Mouse (Mus musculus): Measurements from ENCODE around the gene Fam83e. TPM values are rescaled to one million over a fixed set of nuclear protein-coding genes. Genes with fewer than 3 reads are reported as not detected.

The Fam83e gene
- polyA plus RNA-seq, 1 experiment = not detected

GRCm38 (mm10) chr7:45701072-45701471 is 19.9 kb upstream of the Fam83e start:
- no peak overlapping the region for H3K27ac ChIP-seq (ENCODE audit: insufficient read depth, low read length)
- H3K4me1 ChIP-seq (ENCODE audit: control insufficient read depth, insufficient read depth, low read length) = peaks cover 4% of the 10 kb centered on the region; the same call in 1 of the 2 replicates
- TF ChIP-seq CTCF (IDR thresholded peaks at IDR 0.05; ENCODE audit: borderline replicate concordance, insufficient read depth, low read length) (no peak), POLR2A (IDR thresholded peaks at IDR 0.05; ENCODE audit: low read depth, low read length) (no peak)
- H3K4me3 ChIP-seq (ENCODE audit: insufficient read depth, low read length) = no peak overlapping the region

GRCm38 (mm10) chr7:45701607-45702006 is 19.4 kb upstream of the Fam83e start:
- Histone ChIP-seq H3K27ac (ENCODE audit: insufficient read depth, low read length) (no peak overlapping the region), H3K4me3 (ENCODE audit: insufficient read depth, low read length) (no peak overlapping the region), H3K4me1 (ENCODE audit: control insufficient read depth, insufficient read depth, low read length) (peaks cover 4% of the 10 kb centered on the region; the same call in 1 of the 2 replicates)
- TF ChIP-seq CTCF (IDR thresholded peaks at IDR 0.05; ENCODE audit: borderline replicate concordance, insufficient read depth, low read length) = no peak
- no peak for TF ChIP-seq POLR2A (IDR thresholded peaks at IDR 0.05; ENCODE audit: low read depth, low read length)

- H3K4me1 ChIP-seq (ENCODE audit: control insufficient read depth, insufficient read depth, low read length) = peaks cover 5% of the 10 kb centered on the region; the same call in 1 of the 2 replicates
Measured at GRCm38 (mm10) chr7:45702316-45702715, 18.7 kb upstream of the Fam83e start.

GRCm38 (mm10) chr7:45702809-45703520 is 18.0 kb upstream of the Fam83e start:
- H3K4me3 ChIP-seq (ENCODE audit: insufficient read depth, low read length) = no peak overlapping the region
- H3K27ac ChIP-seq (ENCODE audit: insufficient read depth, low read length) = no peak overlapping the region
- TF ChIP-seq CTCF (IDR thresholded peaks at IDR 0.05; ENCODE audit: borderline replicate concordance, insufficient read depth, low read length) (no peak), POLR2A (IDR thresholded peaks at IDR 0.05; ENCODE audit: low read depth, low read length) (no peak)
- peaks cover 8% of the 10 kb centered on the region for H3K4me1 ChIP-seq (ENCODE audit: control insufficient read depth, insufficient read depth, low read length)

More at GRCm38 (mm10) chr7:45702316-45702715, 18.7 kb upstream of the Fam83e start:
- TF ChIP-seq POLR2A (IDR thresholded peaks at IDR 0.05; ENCODE audit: low read depth, low read length) = no peak
- no peak for TF ChIP-seq CTCF (IDR thresholded peaks at IDR 0.05; ENCODE audit: borderline replicate concordance, insufficient read depth, low read length)
- Histone ChIP-seq H3K27ac (ENCODE audit: insufficient read depth, low read length) (no peak overlapping the region), H3K4me3 (ENCODE audit: insufficient read depth, low read length) (no peak overlapping the region)

- TF ChIP-seq POLR2A (IDR thresholded peaks at IDR 0.05; ENCODE audit: low read depth, low read length) (no peak), CTCF (IDR thresholded peaks at IDR 0.05; ENCODE audit: borderline replicate concordance, insufficient read depth, low read length) (no peak)
Measured at GRCm38 (mm10) chr7:45703521-45704033, 17.4 kb upstream of the Fam83e start.

GRCm38 (mm10) chr7:45704046-45704559 is 16.9 kb upstream of the Fam83e start:
- Histone ChIP-seq H3K4me1 (ENCODE audit: control insufficient read depth, insufficient read depth, low read length) (peaks cover 11% of the 10 kb centered on the region), H3K27ac (ENCODE audit: insufficient read depth, low read length) (no peak overlapping the region; the same call in 1 of the 2 replicates), H3K4me3 (ENCODE audit: insufficient read depth, low read length) (peak overlapping the region; percentile 30)
- TF ChIP-seq CTCF (IDR thresholded peaks at IDR 0.05; ENCODE audit: borderline replicate concordance, insufficient read depth, low read length) (no peak), POLR2A (IDR thresholded peaks at IDR 0.05; ENCODE audit: low read depth, low read length) (peak; percentile 69)

More at GRCm38 (mm10) chr7:45703521-45704033, 17.4 kb upstream of the Fam83e start:
- Histone ChIP-seq H3K4me3 (ENCODE audit: insufficient read depth, low read length) (no peak overlapping the region), H3K27ac (ENCODE audit: insufficient read depth, low read length) (no peak overlapping the region), H3K4me1 (ENCODE audit: control insufficient read depth, insufficient read depth, low read length) (peaks cover 11% of the 10 kb centered on the region)

GRCm38 (mm10) chr7:45704730-45705442 is 16.1 kb upstream of the Fam83e start, which contains the start of gene Dbp:
Gene Dbp (plus strand): TSS chr7:45705088.
- peak within 1 kb of the TSS; percentile 61 for H3K4me3 ChIP-seq (ENCODE audit: insufficient read depth, low read length)

GRCm38 (mm10) chr7:45705443-45705864 is 15.6 kb upstream of the Fam83e start:
- H3K4me3 ChIP-seq (ENCODE audit: insufficient read depth, low read length) = peak overlapping the region; percentile 61
- H3K4me1 ChIP-seq (ENCODE audit: control insufficient read depth, insufficient read depth, low read length) = peaks cover 9% of the 10 kb centered on the region
- TF ChIP-seq CTCF (IDR thresholded peaks at IDR 0.05; ENCODE audit: borderline replicate concordance, insufficient read depth, low read length) = no peak
- no peak for TF ChIP-seq POLR2A (IDR thresholded peaks at IDR 0.05; ENCODE audit: low read depth, low read length)
- peak overlapping the region; percentile 68 for H3K27ac ChIP-seq (ENCODE audit: insufficient read depth, low read length)

More at GRCm38 (mm10) chr7:45704730-45705442, 16.1 kb upstream of the Fam83e start, which contains the start of gene Dbp:
- TF ChIP-seq POLR2A (IDR thresholded peaks at IDR 0.05; ENCODE audit: low read depth, low read length) = no peak
- no peak for TF ChIP-seq CTCF (IDR thresholded peaks at IDR 0.05; ENCODE audit: borderline replicate concordance, insufficient read depth, low read length)
- Histone ChIP-seq H3K4me1 (ENCODE audit: control insufficient read depth, insufficient read depth, low read length) (peaks cover 11% of the 10 kb centered on the region), H3K27ac (ENCODE audit: insufficient read depth, low read length) (peak within 1 kb of the TSS; percentile 68)

GRCm38 (mm10) chr7:45705873-45706281 is 15.1 kb upstream of the Fam83e start:
- peak overlapping the region; percentile 70 for H3K27ac ChIP-seq (ENCODE audit: insufficient read depth, low read length)
- H3K4me1 ChIP-seq (ENCODE audit: control insufficient read depth, insufficient read depth, low read length) = peaks cover 8% of the 10 kb centered on the region
- peak overlapping the region; percentile 61 for H3K4me3 ChIP-seq (ENCODE audit: insufficient read depth, low read length)
- TF ChIP-seq POLR2A (IDR thresholded peaks at IDR 0.05; ENCODE audit: low read depth, low read length) = peak; percentile 44
- TF ChIP-seq CTCF (IDR thresholded peaks at IDR 0.05; ENCODE audit: borderline replicate concordance, insufficient read depth, low read length) = no peak
